Mouse (Mus musculus) neural tube, embryonic 15.5 days (tissue): ENCODE measurements around the gene Tbxas1. TPM values are rescaled to one million over a fixed set of nuclear protein-coding genes. Genes with fewer than 3 reads are reported as not detected.

ENCODE experiments used
- ATAC-seq: fragments of 200-750 bp; cut with Nextera tagmentation; 2 replicates; pipeline ENCODE4 v1.8.0; 2017; ENCODE audit warnings: mild to moderate bottlenecking, moderate TSS enrichment, moderate library complexity; ENCODE audit not compliant: low FRiP score
- H3K27ac ChIP-seq: fragments of 300-500 bp; sonication (generic); replicated peaks from 2 replicates; pipeline ENCODE4 v1.5.1; 2015; ENCODE audit warnings: mild to moderate bottlenecking, inconsistent platforms
- H3K27me3 ChIP-seq: fragments of 300-500 bp; sonication (generic); replicated peaks from 2 replicates; pipeline ENCODE4 v1.6.1; 2015; ENCODE audit warnings: inconsistent platforms
- H3K36me3 ChIP-seq: fragments of 300-500 bp; sonication (generic); 2 replicates; pipeline ENCODE4 v1.6.1; 2015; ENCODE audit warnings: inconsistent platforms
- H3K4me1 ChIP-seq: fragments of 300-500 bp; sonication (generic); 2 replicates; pipeline ENCODE4 v1.6.1; 2015; ENCODE audit warnings: inconsistent platforms
- H3K4me2 ChIP-seq: fragments of 300-500 bp; sonication (generic); 2 replicates; pipeline ENCODE4 v1.6.1; 2015; ENCODE audit warnings: inconsistent platforms, mild to moderate bottlenecking, moderate library complexity
- H3K4me3 ChIP-seq: fragments of 300-500 bp; sonication (generic); replicated peaks from 2 replicates; pipeline ENCODE4 v1.5.1; 2015; ENCODE audit warnings: mild to moderate bottlenecking, inconsistent platforms
- H3K9ac ChIP-seq: fragments of 300-500 bp; sonication (generic); replicated peaks from 2 replicates; pipeline ENCODE4 v1.6.1; 2015; ENCODE audit warnings: mild to moderate bottlenecking, inconsistent platforms
- H3K9me3 ChIP-seq: fragments of 300-500 bp; sonication (generic); replicated peaks from 2 replicates; pipeline ENCODE4 v1.6.1; 2016; ENCODE audit warnings: inconsistent platforms
- WGBS: fragments of 180-500 bp; shearing (Covaris S2); methylation state at CpG from one replicate; pipeline ENCODE4 v1.1.7; 2015; ENCODE audit warnings: mixed read lengths; 5-methylcytosine and 5-hydroxymethylcytosine counted together
- polyA plus RNA-seq: library from polyadenylated mRNA; unstranded; fragments of >200 nt; fragmentation: Nextera tagmentation; extraction: Ambion mirVana; gene quantifications from 2 replicates; pipeline ENCODE4 v1.2.1, GENCODE M21; 2015

Tbxas1 gene
- polyA plus RNA-seq, 1 experiment from 2014 or later = 2.4 TPM

- no peaks in the 10 kb centered on the region for H3K27me3 ChIP-seq
- 79% methylated on average over 4 of the region's 4 CpGs for WGBS
Measured at GRCm38 (mm10) chr6:39036204-39036603, 161.0 kb downstream of the Tbxas1 start.

DNA sequence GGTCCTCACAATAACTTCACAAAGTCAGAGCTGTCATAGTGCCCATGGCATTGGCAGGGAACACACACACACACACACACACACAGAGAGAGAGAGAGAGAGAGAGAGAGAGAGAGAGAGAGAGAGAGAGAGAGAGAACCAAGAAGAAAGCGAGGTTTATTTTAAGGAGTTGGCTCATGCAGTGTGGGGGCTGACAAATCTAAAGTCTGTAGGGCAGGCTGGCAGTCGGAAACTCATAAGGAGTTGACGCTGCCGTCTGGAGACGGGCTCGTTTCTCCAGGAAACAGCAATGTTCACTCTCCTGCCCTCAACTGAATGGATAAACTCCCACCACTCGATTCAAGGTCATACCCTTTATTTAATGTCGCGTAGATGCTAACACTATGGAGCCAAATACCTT lies 165.2 kb downstream of the Tbxas1 start:
- WGBS = 87% methylated on average over 9 of the region's 9 CpGs
- Histone ChIP-seq H3K4me1 (0 out of 2 replicates have a peak, but pooled peaks cover 10% of the 10 kb centered on the region), H3K27me3 (no peaks in the 10 kb centered on the region), H3K36me3 (no peaks in the 10 kb centered on the region), H3K4me3 (no peak overlapping the region), H3K4me2 (no peak overlapping the region), H3K27ac (no peak overlapping the region), H3K9me3 (no peaks in the 10 kb centered on the region), H3K9ac (no peak overlapping the region)
- no peak for ATAC-seq

More at GRCm38 (mm10) chr6:39036204-39036603, 161.0 kb downstream of the Tbxas1 start:
- H3K9me3 ChIP-seq = no peaks in the 10 kb centered on the region
- 0 out of 2 replicates have a peak, but pooled peaks cover 12% of the 10 kb centered on the region for H3K4me1 ChIP-seq
- no peak overlapping the region for H3K4me3 ChIP-seq
- no peak for ATAC-seq
- H3K27ac ChIP-seq = no peak overlapping the region
- no peak overlapping the region for H3K4me2 ChIP-seq
- no peak overlapping the region for H3K9ac ChIP-seq
- H3K36me3 ChIP-seq = no peaks in the 10 kb centered on the region

DNA sequence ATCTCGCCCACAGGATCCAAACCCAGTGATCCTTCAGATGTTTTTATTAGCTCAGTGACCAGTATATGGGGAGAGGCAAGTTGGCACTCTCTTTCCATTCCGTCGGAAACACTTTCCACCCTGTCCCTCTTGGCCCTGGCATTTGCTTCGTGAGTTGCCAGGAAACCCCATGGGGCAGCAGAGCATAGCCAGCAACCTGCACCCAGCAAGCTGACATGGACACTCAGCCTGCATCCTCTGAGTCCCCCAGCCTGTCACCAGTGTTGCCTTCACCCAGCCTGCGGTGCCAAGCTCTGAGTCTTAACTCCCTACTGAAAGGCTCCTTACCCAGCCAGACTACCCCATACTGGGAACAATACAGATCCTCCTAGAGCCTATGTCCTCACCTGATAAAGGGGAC lies 173.9 kb downstream of the Tbxas1 start:
- 61% methylated on average over 5 of the region's 5 CpGs for WGBS
- Histone ChIP-seq H3K27ac (no peak overlapping the region), H3K36me3 (no peaks in the 10 kb centered on the region), H3K9me3 (no peaks in the 10 kb centered on the region), H3K9ac (no peak overlapping the region), H3K27me3 (no peaks in the 10 kb centered on the region), H3K4me3 (no peak overlapping the region), H3K4me2 (no peak overlapping the region), H3K4me1 (peaks cover 9% of the 10 kb centered on the region)
- no peak for ATAC-seq

- Histone ChIP-seq H3K4me2 (no peak overlapping the region), H3K9me3 (no peaks in the 10 kb centered on the region), H3K36me3 (no peaks in the 10 kb centered on the region), H3K4me1 (peaks cover 26% of the 10 kb centered on the region), H3K9ac (no peak overlapping the region), H3K27me3 (no peaks in the 10 kb centered on the region), H3K27ac (no peak overlapping the region), H3K4me3 (no peak overlapping the region)
- ATAC-seq = no peak
- WGBS = 79% methylated on average over 6 of the region's 6 CpGs
Measured at GRCm38 (mm10) chr6:39050836-39051235, 175.6 kb downstream of the Tbxas1 start.

DNA sequence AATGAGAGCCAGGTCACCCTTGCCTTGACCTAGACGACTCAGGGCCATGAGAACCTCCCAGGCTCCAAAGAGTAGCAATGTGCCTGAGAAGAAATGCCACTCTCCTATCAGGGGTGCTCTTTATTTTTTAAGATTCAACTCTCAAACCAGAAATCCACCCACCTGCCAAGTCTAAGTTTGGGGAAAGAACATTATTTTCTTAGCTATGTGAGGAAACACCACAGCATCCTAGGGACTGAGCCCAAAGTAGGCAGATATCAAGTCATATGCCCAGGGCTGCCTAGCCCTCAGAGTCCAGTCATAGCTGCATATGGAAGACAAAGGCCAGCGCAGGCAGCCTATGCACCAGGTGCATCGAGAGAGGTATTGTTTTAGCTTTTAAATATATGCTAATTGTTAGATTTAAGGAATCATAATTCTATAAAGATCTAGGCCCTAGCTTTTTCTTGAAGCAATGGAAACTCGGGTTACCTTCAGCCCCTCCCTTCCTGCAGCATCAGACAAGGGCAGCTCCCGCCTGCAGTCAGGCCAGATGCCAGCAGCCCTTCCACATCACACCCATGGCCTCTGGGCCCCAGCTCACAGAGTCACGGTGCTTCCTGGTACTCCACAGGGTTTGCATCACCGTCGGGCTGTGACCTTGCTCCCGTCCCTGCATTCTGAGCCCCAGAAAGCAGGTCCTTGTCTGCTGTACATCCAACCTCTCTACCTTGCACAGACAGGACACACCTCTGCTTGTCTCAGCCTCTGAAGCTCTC lies 176.8 kb downstream of the Tbxas1 start:
- Histone ChIP-seq H3K27me3 (no peaks in the 10 kb centered on the region), H3K4me1 (peaks cover 31% of the 10 kb centered on the region), H3K9me3 (no peaks in the 10 kb centered on the region), H3K4me2 (no peak overlapping the region), H3K27ac (no peak overlapping the region), H3K9ac (no peak overlapping the region), H3K36me3 (no peaks in the 10 kb centered on the region), H3K4me3 (no peak overlapping the region)
- ATAC-seq = no peak
- 83% methylated on average over 9 of the region's 9 CpGs for WGBS

GRCm38 (mm10) chr6:39052636-39053035 lies 177.4 kb downstream of the Tbxas1 start:
- WGBS = 79% methylated on average over 4 of the region's 4 CpGs
- ATAC-seq = no peak
- Histone ChIP-seq H3K4me2 (no peak overlapping the region), H3K27me3 (no peaks in the 10 kb centered on the region), H3K36me3 (no peaks in the 10 kb centered on the region), H3K4me3 (no peak overlapping the region), H3K4me1 (peaks cover 31% of the 10 kb centered on the region), H3K27ac (no peak overlapping the region), H3K9me3 (no peaks in the 10 kb centered on the region), H3K9ac (no peak overlapping the region)

GRCm38 (mm10) chr6:39054206-39054864 lies 179.1 kb downstream of the Tbxas1 start:
- Histone ChIP-seq H3K27ac (peak overlapping the region; percentile 83), H3K36me3 (no peaks in the 10 kb centered on the region), H3K4me3 (no peak overlapping the region), H3K9me3 (no peaks in the 10 kb centered on the region), H3K4me1 (peaks cover 30% of the 10 kb centered on the region), H3K4me2 (no peak overlapping the region), H3K9ac (no peak overlapping the region), H3K27me3 (no peaks in the 10 kb centered on the region)
- ATAC-seq = peak; percentile 62
- WGBS = 37% methylated on average over 13 of the region's 13 CpGs

DNA sequence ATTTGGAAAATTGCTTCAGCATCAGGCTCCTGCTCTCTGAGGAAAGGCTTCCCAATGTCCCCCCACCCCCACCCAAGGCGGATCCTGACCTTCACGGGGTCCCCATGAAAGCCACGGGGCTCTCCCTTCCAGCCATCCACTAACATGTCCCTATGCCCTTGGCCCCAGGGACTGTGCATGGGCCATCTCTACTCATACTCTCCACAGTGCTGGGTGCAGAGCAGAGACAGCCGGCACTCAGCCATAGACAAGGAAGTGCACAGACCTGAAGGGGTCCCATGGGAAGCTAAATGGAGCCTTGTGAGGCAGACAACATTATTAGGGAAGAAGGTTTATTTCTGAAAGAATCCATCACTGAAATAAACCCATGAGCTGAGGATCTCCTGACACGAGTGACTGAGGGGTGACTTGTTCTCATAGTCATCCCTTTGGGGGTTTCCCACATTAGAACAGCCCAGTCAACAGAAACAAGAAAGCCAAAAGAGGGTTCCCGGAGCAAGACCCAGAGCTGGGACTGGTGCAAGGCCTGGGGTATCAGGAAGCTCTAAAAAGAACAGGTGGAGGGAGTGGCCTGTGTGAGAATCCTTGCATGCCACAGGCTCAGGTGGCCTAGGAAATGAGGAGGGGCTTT lies 179.8 kb downstream of the Tbxas1 start:
- Histone ChIP-seq H3K4me3 (no peak overlapping the region), H3K27ac (peak overlapping the region; percentile 83), H3K36me3 (no peaks in the 10 kb centered on the region), H3K4me2 (no peak overlapping the region), H3K9ac (no peak overlapping the region), H3K27me3 (no peaks in the 10 kb centered on the region), H3K9me3 (no peaks in the 10 kb centered on the region), H3K4me1 (peaks cover 31% of the 10 kb centered on the region)
- WGBS = 37% methylated on average over 6 of the region's 6 CpGs
- peak; percentile 58 for ATAC-seq

GRCm38 (mm10) chr6:39055831-39056261 lies 180.6 kb downstream of the Tbxas1 start:
- H3K27me3 ChIP-seq = no peaks in the 10 kb centered on the region
- H3K4me2 ChIP-seq = no peak overlapping the region
- H3K9ac ChIP-seq = no peak overlapping the region
- peaks cover 38% of the 10 kb centered on the region for H3K4me1 ChIP-seq
- no peak for ATAC-seq
- H3K4me3 ChIP-seq = no peak overlapping the region
- peak overlapping the region; percentile 83 for H3K27ac ChIP-seq
- 37% methylated on average over 7 of the region's 7 CpGs for WGBS
- no peaks in the 10 kb centered on the region for H3K36me3 ChIP-seq
- H3K9me3 ChIP-seq = no peaks in the 10 kb centered on the region

- no peak for ATAC-seq
- 100% methylated on average over 1 of the region's 1 CpGs for WGBS
- H3K4me1 ChIP-seq = peaks cover 44% of the 10 kb centered on the region
- no peak overlapping the region for H3K9ac ChIP-seq
- no peaks in the 10 kb centered on the region for H3K36me3 ChIP-seq
- H3K27me3 ChIP-seq = no peaks in the 10 kb centered on the region
- H3K4me2 ChIP-seq = no peak overlapping the region
- no peak overlapping the region for H3K27ac ChIP-seq
- no peak overlapping the region for H3K4me3 ChIP-seq
- no peaks in the 10 kb centered on the region for H3K9me3 ChIP-seq
Measured at GRCm38 (mm10) chr6:39057161-39057560, 182.0 kb downstream of the Tbxas1 start.

DNA sequence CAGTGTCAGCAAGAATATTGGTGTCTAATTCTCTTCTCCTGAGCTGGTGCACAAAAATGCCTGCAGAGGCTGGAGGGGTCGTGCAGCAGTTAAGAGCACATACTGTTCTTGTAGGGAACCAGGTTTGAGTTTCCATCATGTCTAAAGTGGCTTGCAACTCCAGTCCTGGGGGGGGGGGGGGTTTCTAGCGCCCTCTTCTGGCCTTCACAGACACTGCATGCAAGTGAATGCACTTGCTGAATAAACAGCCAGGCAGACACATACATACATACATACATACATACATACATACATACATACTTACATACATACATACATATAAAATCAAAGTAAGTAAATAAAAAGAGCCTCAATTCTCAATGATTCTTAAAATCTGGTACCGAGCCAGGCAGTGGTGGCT lies 183.2 kb downstream of the Tbxas1 start:
- 62% methylated on average over 3 of the region's 3 CpGs for WGBS

DNA sequence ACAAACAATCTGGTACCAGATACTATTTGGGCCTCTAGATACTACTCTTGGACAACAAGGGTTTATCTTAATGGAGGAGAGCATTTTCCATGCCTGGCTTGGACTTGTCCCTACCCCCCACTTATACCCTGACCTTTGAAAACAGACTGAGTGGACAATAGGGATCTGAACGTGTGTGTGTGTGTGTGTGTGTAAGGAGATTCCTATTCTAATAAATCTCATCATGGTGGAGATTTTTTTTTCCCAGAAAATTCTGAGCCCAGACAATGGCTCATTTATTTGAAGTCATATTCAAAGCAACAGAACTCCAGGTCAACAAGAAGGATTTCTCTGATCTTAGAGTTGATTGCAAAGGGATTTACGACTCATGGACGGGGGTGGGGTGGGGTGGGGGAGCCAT lies 183.7 kb downstream of the Tbxas1 start:
- peaks cover 40% of the 10 kb centered on the region for H3K4me1 ChIP-seq
- 67% methylated on average over 3 of the region's 3 CpGs for WGBS
- no peaks in the 10 kb centered on the region for H3K27me3 ChIP-seq
- no peaks in the 10 kb centered on the region for H3K9me3 ChIP-seq
- H3K4me2 ChIP-seq = no peak overlapping the region
- H3K9ac ChIP-seq = no peak overlapping the region
- H3K4me3 ChIP-seq = no peak overlapping the region
- ATAC-seq = no peak
- no peak overlapping the region for H3K27ac ChIP-seq
- no peaks in the 10 kb centered on the region for H3K36me3 ChIP-seq

More for the DNA sequence above, 183.2 kb downstream of the Tbxas1 start:
- ATAC-seq = no peak
- no peak overlapping the region for H3K4me2 ChIP-seq
- H3K36me3 ChIP-seq = no peaks in the 10 kb centered on the region
- H3K27me3 ChIP-seq = no peaks in the 10 kb centered on the region
- no peak overlapping the region for H3K9ac ChIP-seq
- peaks cover 44% of the 10 kb centered on the region for H3K4me1 ChIP-seq
- H3K27ac ChIP-seq = no peak overlapping the region
- no peak overlapping the region for H3K4me3 ChIP-seq
- no peaks in the 10 kb centered on the region for H3K9me3 ChIP-seq
